Mouse (Mus musculus): ENCODE results near the gene Ccdc57. TPM values are rescaled to one million over a fixed set of nuclear protein-coding genes. Genes with fewer than 3 reads are reported as not detected.

Gene Ccdc57
- polyA plus RNA-seq, 2 experiments = 3.8 to 7.1 TPM

DNA sequence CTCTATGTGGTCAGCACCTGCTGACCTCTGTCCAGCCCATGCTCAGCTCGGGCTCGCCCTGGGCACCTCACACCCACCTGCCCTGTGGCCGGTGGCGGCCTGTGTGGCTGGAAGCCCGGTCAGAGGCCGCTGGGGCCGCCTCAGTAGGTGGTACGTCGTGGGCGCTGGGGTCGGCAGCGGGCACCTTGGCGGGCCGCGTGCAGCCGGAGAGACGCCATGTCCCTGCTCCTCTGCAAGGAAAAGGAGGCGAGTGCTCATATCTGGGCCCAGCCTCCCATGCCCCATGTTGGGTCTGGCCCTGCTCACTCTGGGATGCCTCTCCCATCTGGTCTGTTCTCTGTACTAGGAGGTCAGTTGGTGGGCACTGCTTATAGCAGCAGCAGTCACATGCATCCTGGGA lies 26.4 kb upstream of the Ccdc57 start:
- ATAC-seq (ENCODE audit: low FRiP score, low read depth) (no peak), DNase-seq (ENCODE audit: low spot score) (no peak)
- TF ChIP-seq POLR2A (IDR thresholded peaks at IDR 0.05; ENCODE audit: borderline replicate concordance, extremely low read depth, insufficient read depth, insufficient read length) = no peak
- WGBS = 89% methylated on average over 15 of the region's 18 CpGs
- Histone ChIP-seq H3K36me3 (ENCODE audit: control insufficient read depth, insufficient read depth, low read length) (peaks cover 88% of the 10 kb centered on the region), H3K4me3 (replicated peaks; ENCODE audit: low read length) (no peak overlapping the region), H3K27me3 (ENCODE audit: control insufficient read depth, insufficient read depth, low read length) (no peaks in the 10 kb centered on the region), H3K4me1 (ENCODE audit: control insufficient read depth, insufficient read depth, low read length) (no peaks in the 10 kb centered on the region), H3K4me2 (replicated peaks; ENCODE audit: low read depth, low read length, severe bottlenecking) (no peak overlapping the region), H3K9ac (ENCODE audit: low read depth, low read length, severe bottlenecking) (no peak overlapping the region), H3K27ac (replicated peaks; ENCODE audit: low read depth, low read length) (no peak overlapping the region), H3K9me3 (ENCODE audit: control insufficient read depth, low read length) (no peaks in the 10 kb centered on the region)

DNA sequence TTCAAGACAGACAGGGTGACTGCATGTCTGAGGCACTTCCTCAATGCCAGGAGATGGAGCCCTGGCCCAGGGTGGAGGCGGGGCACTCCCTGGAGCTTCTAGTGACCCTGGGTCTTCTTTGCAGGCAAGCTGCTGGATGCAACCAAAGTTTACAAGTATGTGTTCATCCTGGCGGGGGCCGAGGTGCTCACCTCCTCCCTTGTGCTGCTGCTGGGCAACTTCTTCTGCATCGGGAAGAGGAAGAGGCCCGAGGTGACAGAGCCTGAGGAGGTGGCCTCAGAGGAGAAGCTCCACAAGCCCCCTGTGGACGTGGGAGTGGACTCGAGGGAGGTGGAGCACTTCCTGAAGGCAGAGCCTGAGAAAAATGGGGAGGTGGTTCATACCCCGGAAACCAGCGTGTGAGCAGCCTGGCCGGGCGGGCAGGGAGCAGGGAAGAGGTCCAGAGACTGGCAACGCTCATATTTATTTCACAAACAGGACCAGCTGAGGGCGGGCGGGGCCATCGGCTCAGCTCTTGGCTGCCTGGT lies 25.1 kb upstream of the Ccdc57 start:
- H3K4me1 ChIP-seq (ENCODE audit: control insufficient read depth, insufficient read depth, low read length) = no peaks in the 10 kb centered on the region
- no peaks in the 10 kb centered on the region for H3K9me3 ChIP-seq (ENCODE audit: control insufficient read depth, low read length)
- no peak for TF ChIP-seq POLR2A (IDR thresholded peaks at IDR 0.05; ENCODE audit: borderline replicate concordance, extremely low read depth, insufficient read depth, insufficient read length)
- H3K36me3 ChIP-seq (ENCODE audit: control insufficient read depth, insufficient read depth, low read length) = peaks cover 75% of the 10 kb centered on the region
- no peak overlapping the region for H3K9ac ChIP-seq (ENCODE audit: low read depth, low read length, severe bottlenecking)
- H3K27ac ChIP-seq (replicated peaks; ENCODE audit: low read depth, low read length) = no peak overlapping the region
- H3K4me3 ChIP-seq (replicated peaks; ENCODE audit: low read length) = no peak overlapping the region
- H3K27me3 ChIP-seq (ENCODE audit: control insufficient read depth, insufficient read depth, low read length) = no peaks in the 10 kb centered on the region
- DNase-seq (ENCODE audit: low spot score) (no peak), ATAC-seq (ENCODE audit: low FRiP score, low read depth) (no peak)
- 74% methylated on average over 14 of the region's 15 CpGs for WGBS
- no peak overlapping the region for H3K4me2 ChIP-seq (replicated peaks; ENCODE audit: low read depth, low read length, severe bottlenecking)

DNA sequence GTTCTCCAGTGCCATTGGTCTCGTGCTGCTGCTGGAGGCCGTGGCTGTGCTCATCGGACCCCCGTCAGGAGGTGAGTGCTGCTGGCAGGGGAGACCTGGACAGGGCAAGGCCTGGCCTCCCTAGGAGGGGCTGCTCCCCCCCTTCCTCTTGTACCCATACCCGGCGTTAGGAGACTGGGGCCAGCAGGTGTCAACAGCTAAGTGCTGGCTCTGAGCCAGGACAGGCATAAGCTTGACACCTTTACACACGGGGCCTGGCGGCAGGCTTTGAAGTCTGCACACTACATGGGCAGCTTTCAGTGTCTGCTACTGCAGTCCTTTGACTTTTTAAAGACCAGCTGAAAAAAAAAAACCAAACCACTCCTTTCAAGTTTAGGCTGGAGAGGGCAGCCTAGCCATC lies 24.4 kb upstream of the Ccdc57 start:
- Histone ChIP-seq H3K9ac (ENCODE audit: low read depth, low read length, severe bottlenecking) (no peak overlapping the region), H3K36me3 (ENCODE audit: control insufficient read depth, insufficient read depth, low read length) (peaks cover 72% of the 10 kb centered on the region), H3K27ac (replicated peaks; ENCODE audit: low read depth, low read length) (no peak overlapping the region), H3K4me2 (replicated peaks; ENCODE audit: low read depth, low read length, severe bottlenecking) (no peak overlapping the region), H3K27me3 (ENCODE audit: control insufficient read depth, insufficient read depth, low read length) (no peaks in the 10 kb centered on the region), H3K4me3 (replicated peaks; ENCODE audit: low read length) (no peak overlapping the region), H3K9me3 (ENCODE audit: control insufficient read depth, low read length) (no peaks in the 10 kb centered on the region), H3K4me1 (ENCODE audit: control insufficient read depth, insufficient read depth, low read length) (no peaks in the 10 kb centered on the region; the same call in 1 of the 2 replicates)
- WGBS = 59% methylated on average over 8 of the region's 8 CpGs
- no peak for TF ChIP-seq POLR2A (IDR thresholded peaks at IDR 0.05; ENCODE audit: borderline replicate concordance, extremely low read depth, insufficient read depth, insufficient read length)
- no peak for DNase-seq (ENCODE audit: low spot score)
- ATAC-seq (ENCODE audit: low FRiP score, low read depth) = no peak

GRCm38 (mm10) chr11:120955701-120956100 lies 23.0 kb upstream of the Ccdc57 start:
- H3K4me3 ChIP-seq (replicated peaks; ENCODE audit: low read length) = no peak overlapping the region
- H3K4me2 ChIP-seq (replicated peaks; ENCODE audit: low read depth, low read length, severe bottlenecking) = no peak overlapping the region
- H3K9me3 ChIP-seq (ENCODE audit: control insufficient read depth, low read length) = no peaks in the 10 kb centered on the region
- peaks cover 10% of the 10 kb centered on the region for H3K4me1 ChIP-seq (ENCODE audit: control insufficient read depth, insufficient read depth, low read length)
- no peak overlapping the region for H3K9ac ChIP-seq (ENCODE audit: low read depth, low read length, severe bottlenecking)
- peaks cover 61% of the 10 kb centered on the region for H3K36me3 ChIP-seq (ENCODE audit: control insufficient read depth, insufficient read depth, low read length)
- DNase-seq (ENCODE audit: low spot score) (no peak), ATAC-seq (ENCODE audit: low FRiP score, low read depth) (no peak)
- H3K27me3 ChIP-seq (ENCODE audit: control insufficient read depth, insufficient read depth, low read length) = no peaks in the 10 kb centered on the region
- 90% methylated on average over 8 of the region's 8 CpGs for WGBS
- no peak for TF ChIP-seq POLR2A (IDR thresholded peaks at IDR 0.05; ENCODE audit: borderline replicate concordance, extremely low read depth, insufficient read depth, insufficient read length)
- no peak overlapping the region for H3K27ac ChIP-seq (replicated peaks; ENCODE audit: low read depth, low read length)

DNA sequence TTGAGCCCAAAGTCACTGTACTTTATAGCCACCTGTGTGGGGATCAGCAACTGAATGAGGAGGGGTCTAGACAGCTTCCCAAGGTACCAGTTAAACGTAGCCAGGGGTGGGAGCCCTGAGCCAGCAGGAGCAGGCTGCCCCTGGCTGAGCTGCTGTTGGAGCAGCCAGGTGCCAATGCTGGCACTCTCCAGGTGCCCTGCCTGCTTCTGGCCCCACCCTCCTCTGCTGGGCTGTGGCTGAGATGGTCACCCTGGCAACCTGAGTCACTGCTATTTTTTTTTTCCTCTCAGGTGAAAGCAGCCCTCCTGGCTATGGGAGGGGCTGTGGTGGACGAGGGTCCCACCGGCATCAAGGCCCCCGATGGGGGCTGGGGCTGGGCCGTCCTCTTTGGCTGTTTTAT lies 22.3 kb upstream of the Ccdc57 start:
- DNase-seq (ENCODE audit: low spot score) (no peak), ATAC-seq (ENCODE audit: low FRiP score, low read depth) (no peak)
- H3K9me3 ChIP-seq (ENCODE audit: control insufficient read depth, low read length) = no peaks in the 10 kb centered on the region
- peaks cover 56% of the 10 kb centered on the region for H3K36me3 ChIP-seq (ENCODE audit: control insufficient read depth, insufficient read depth, low read length)
- H3K9ac ChIP-seq (ENCODE audit: low read depth, low read length, severe bottlenecking) = no peak overlapping the region
- 80% methylated on average over 5 of the region's 5 CpGs for WGBS
- H3K27ac ChIP-seq (replicated peaks; ENCODE audit: low read depth, low read length) = no peak overlapping the region
- H3K4me3 ChIP-seq (replicated peaks; ENCODE audit: low read length) = no peak overlapping the region
- no peak overlapping the region for H3K4me2 ChIP-seq (replicated peaks; ENCODE audit: low read depth, low read length, severe bottlenecking)
- no peak for TF ChIP-seq POLR2A (IDR thresholded peaks at IDR 0.05; ENCODE audit: borderline replicate concordance, extremely low read depth, insufficient read depth, insufficient read length)
- peaks cover 17% of the 10 kb centered on the region for H3K4me1 ChIP-seq (ENCODE audit: control insufficient read depth, insufficient read depth, low read length)
- H3K27me3 ChIP-seq (ENCODE audit: control insufficient read depth, insufficient read depth, low read length) = no peaks in the 10 kb centered on the region
